Mouse (Mus musculus): Measurements from ENCODE around the gene Vps29. TPM values are rescaled to one million over a fixed set of nuclear protein-coding genes. Genes with fewer than 3 reads are reported as not detected.

Vps29 gene
- polyA plus RNA-seq, 1 experiment from 2014 or later, result 352 TPM

DNA sequence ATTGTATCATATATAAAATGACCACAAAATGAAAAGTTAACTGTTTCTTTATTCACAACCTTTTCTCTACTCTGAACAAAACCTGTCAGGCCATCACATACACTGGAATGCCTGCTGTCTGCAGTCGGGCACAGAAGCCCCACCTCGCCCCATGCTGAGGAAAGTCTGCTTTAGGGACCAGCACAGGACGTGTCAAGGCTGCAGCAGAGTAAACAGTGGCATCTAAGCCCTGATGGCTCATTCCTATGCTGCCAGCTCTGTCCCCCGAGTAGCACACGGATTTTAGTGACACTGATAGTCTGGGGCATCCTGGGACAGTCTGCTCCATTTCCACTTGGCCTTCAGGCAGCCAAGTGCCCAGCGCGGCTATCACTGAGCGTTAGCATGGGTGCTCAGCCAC is 28.7 kb upstream of the Vps29 start:
- H3K4me3 ChIP-seq (replicated peaks; ENCODE audit: low read length), result no peak overlapping the region
- H3K9me3 ChIP-seq (ENCODE audit: control insufficient read depth, low read length), result no peaks in the 10 kb centered on the region
- H3K4me1 ChIP-seq (replicated peaks; ENCODE audit: control insufficient read depth, insufficient read depth, low read length), result no peaks in the 10 kb centered on the region
- H3K36me3 ChIP-seq (replicated peaks; ENCODE audit: control insufficient read depth, insufficient read depth), result peaks cover 47% of the 10 kb centered on the region
- 88% methylated on average over 8 of the region's 8 CpGs for WGBS
- H3K27me3 ChIP-seq (ENCODE audit: control insufficient read depth, insufficient read depth, low read length), result no peaks in the 10 kb centered on the region
- no peak for ATAC-seq (ENCODE audit: low FRiP score)
- no peak overlapping the region for H3K4me2 ChIP-seq (replicated peaks)
- H3K9ac ChIP-seq, result no peak overlapping the region
- H3K27ac ChIP-seq, result no peak overlapping the region
- no peak for DNase-seq (ENCODE audit: low spot score)

DNA sequence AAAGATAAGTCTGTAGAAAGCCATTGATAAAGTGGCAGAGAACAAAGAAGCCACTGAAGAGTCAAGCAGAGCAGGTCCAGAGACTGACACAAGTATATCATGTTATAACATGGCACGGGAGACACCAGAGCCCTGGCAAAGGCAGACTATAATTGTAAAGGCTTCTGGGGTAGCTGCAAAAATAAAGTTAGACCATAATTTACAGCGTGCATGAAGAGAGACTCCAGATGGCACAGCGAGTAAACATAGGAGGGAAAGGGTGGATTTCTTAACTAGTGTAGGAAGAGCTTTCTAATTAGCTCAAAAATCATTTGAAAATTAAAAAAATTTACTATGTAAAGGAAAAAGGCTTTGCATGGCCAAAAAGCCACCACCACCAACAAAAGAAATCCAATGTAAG is 26.9 kb upstream of the Vps29 start:
- WGBS, result 89% methylated on average over 3 of the region's 3 CpGs
- no peaks in the 10 kb centered on the region for H3K4me1 ChIP-seq (replicated peaks; ENCODE audit: control insufficient read depth, insufficient read depth, low read length)
- no peaks in the 10 kb centered on the region for H3K27me3 ChIP-seq (ENCODE audit: control insufficient read depth, insufficient read depth, low read length)
- no peak overlapping the region for H3K4me3 ChIP-seq (replicated peaks; ENCODE audit: low read length)
- H3K27ac ChIP-seq, result no peak overlapping the region
- no peak for ATAC-seq (ENCODE audit: low FRiP score)
- H3K4me2 ChIP-seq (replicated peaks), result no peak overlapping the region
- H3K36me3 ChIP-seq (replicated peaks; ENCODE audit: control insufficient read depth, insufficient read depth), result peaks cover 30% of the 10 kb centered on the region
- H3K9me3 ChIP-seq (ENCODE audit: control insufficient read depth, low read length), result no peaks in the 10 kb centered on the region
- no peak overlapping the region for H3K9ac ChIP-seq
- no peak for DNase-seq (ENCODE audit: low spot score)

- Histone ChIP-seq H3K9me3 (ENCODE audit: control insufficient read depth, low read length) (no peaks in the 10 kb centered on the region), H3K9ac (no peak overlapping the region), H3K4me1 (replicated peaks; ENCODE audit: control insufficient read depth, insufficient read depth, low read length) (no peaks in the 10 kb centered on the region), H3K36me3 (replicated peaks; ENCODE audit: control insufficient read depth, insufficient read depth) (peaks cover 16% of the 10 kb centered on the region), H3K27ac (no peak overlapping the region), H3K27me3 (ENCODE audit: control insufficient read depth, insufficient read depth, low read length) (no peaks in the 10 kb centered on the region), H3K4me2 (replicated peaks) (no peak overlapping the region), H3K4me3 (replicated peaks; ENCODE audit: low read length) (no peak overlapping the region)
- 89% methylated on average over 4 of the region's 4 CpGs for WGBS
- DNase-seq (ENCODE audit: low spot score) (no peak), ATAC-seq (ENCODE audit: low FRiP score) (no peak)
Measured at GRCm38 (mm10) chr5:122330269-122330668, 23.9 kb upstream of the Vps29 start.

DNA sequence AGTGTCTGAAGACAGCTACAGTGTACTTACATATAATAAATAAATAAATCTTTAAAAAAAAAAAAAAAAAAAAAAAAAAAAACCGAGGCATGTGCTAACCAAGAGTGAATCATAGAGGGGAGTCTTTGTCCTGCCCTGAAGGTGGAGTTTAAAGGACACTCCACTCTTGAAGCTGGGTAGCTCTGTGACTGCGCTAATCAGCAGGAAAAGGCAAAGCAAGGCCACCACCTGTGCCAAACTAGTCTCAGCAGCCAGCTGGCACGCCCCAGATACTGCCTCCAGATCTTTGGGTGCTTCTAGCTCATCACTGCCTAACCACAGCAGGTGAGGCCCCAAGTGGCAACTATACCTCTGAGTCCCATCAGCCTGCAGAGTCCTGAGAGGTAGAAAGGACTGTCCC is 19.5 kb upstream of the Vps29 start:
- WGBS, result 77% methylated on average over 3 of the region's 3 CpGs
- H3K27me3 ChIP-seq (ENCODE audit: control insufficient read depth, insufficient read depth, low read length), result no peaks in the 10 kb centered on the region
- no peak overlapping the region for H3K27ac ChIP-seq
- no peak overlapping the region for H3K9ac ChIP-seq
- H3K4me1 ChIP-seq (replicated peaks; ENCODE audit: control insufficient read depth, insufficient read depth, low read length), result no peaks in the 10 kb centered on the region
- no peaks in the 10 kb centered on the region for H3K9me3 ChIP-seq (ENCODE audit: control insufficient read depth, low read length)
- no peaks in the 10 kb centered on the region for H3K36me3 ChIP-seq (replicated peaks; ENCODE audit: control insufficient read depth, insufficient read depth)
- ATAC-seq (ENCODE audit: low FRiP score) (no peak), DNase-seq (ENCODE audit: low spot score) (no peak)
- no peak overlapping the region for H3K4me2 ChIP-seq (replicated peaks)
- H3K4me3 ChIP-seq (replicated peaks; ENCODE audit: low read length), result no peak overlapping the region

GRCm38 (mm10) chr5:122336554-122337294 is 17.4 kb upstream of the Vps29 start:
- no peak for DNase-seq (ENCODE audit: low spot score)
- H3K27me3 ChIP-seq (ENCODE audit: control insufficient read depth, insufficient read depth, low read length), result no peaks in the 10 kb centered on the region
- no peaks in the 10 kb centered on the region for H3K4me1 ChIP-seq (replicated peaks; ENCODE audit: control insufficient read depth, insufficient read depth, low read length)
- H3K9me3 ChIP-seq (ENCODE audit: control insufficient read depth, low read length), result no peaks in the 10 kb centered on the region
- ATAC-seq (ENCODE audit: low FRiP score), result no peak
- no peak overlapping the region for H3K4me3 ChIP-seq (replicated peaks; ENCODE audit: low read length)
- H3K4me2 ChIP-seq (replicated peaks), result no peak overlapping the region
- 92% methylated on average over 7 of the region's 7 CpGs for WGBS
- no peak overlapping the region for H3K27ac ChIP-seq
- H3K36me3 ChIP-seq (replicated peaks; ENCODE audit: control insufficient read depth, insufficient read depth), result no peaks in the 10 kb centered on the region
- no peak overlapping the region for H3K9ac ChIP-seq

DNA sequence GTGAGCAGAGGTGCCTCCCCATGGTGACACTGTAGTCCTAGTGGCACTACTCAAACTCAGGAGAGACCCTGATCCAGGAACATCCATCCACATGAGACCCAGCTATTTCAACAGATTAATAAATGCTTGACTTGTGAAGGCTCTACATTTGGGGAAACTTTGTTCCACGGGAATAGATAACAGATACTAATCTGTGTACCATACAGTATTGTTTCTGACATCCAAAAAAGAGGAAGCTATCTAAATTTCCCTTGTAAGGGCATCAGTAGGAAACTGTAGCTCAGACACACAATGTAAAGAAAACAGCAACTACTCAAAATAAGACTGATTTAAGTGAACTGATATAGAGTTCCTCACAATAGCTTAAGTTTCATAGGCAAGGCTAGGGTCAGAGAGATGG is 11.3 kb upstream of the Vps29 start:
- H3K9ac ChIP-seq, result no peak overlapping the region
- DNase-seq (ENCODE audit: low spot score) (no peak), ATAC-seq (ENCODE audit: low FRiP score) (no peak)
- H3K4me3 ChIP-seq (replicated peaks; ENCODE audit: low read length), result no peak overlapping the region
- no peaks in the 10 kb centered on the region for H3K27me3 ChIP-seq (ENCODE audit: control insufficient read depth, insufficient read depth, low read length)
- H3K9me3 ChIP-seq (ENCODE audit: control insufficient read depth, low read length), result no peaks in the 10 kb centered on the region
- H3K4me1 ChIP-seq (replicated peaks; ENCODE audit: control insufficient read depth, insufficient read depth, low read length), result no peaks in the 10 kb centered on the region
- no peaks in the 10 kb centered on the region for H3K36me3 ChIP-seq (replicated peaks; ENCODE audit: control insufficient read depth, insufficient read depth)
- H3K4me2 ChIP-seq (replicated peaks), result no peak overlapping the region
- 76% methylated on average over 1 of the region's 1 CpGs for WGBS
- no peak overlapping the region for H3K27ac ChIP-seq

GRCm38 (mm10) chr5:122343768-122344167 is 10.4 kb upstream of the Vps29 start:
- WGBS, result 52% methylated on average over 7 of the region's 7 CpGs
- Histone ChIP-seq H3K4me3 (replicated peaks; ENCODE audit: low read length) (no peak overlapping the region), H3K4me1 (replicated peaks; ENCODE audit: control insufficient read depth, insufficient read depth, low read length) (no peaks in the 10 kb centered on the region), H3K4me2 (replicated peaks) (no peak overlapping the region), H3K36me3 (replicated peaks; ENCODE audit: control insufficient read depth, insufficient read depth) (no peaks in the 10 kb centered on the region), H3K27ac (no peak overlapping the region; the same call in 1 of the 2 replicates), H3K9ac (no peak overlapping the region), H3K27me3 (ENCODE audit: control insufficient read depth, insufficient read depth, low read length) (no peaks in the 10 kb centered on the region), H3K9me3 (ENCODE audit: control insufficient read depth, low read length) (no peaks in the 10 kb centered on the region)
- DNase-seq (ENCODE audit: low spot score) (no peak), ATAC-seq (ENCODE audit: low FRiP score) (no peak)

- Histone ChIP-seq H3K9ac (no peak overlapping the region), H3K27ac (no peak overlapping the region; the same call in 1 of the 2 replicates), H3K36me3 (replicated peaks; ENCODE audit: control insufficient read depth, insufficient read depth) (no peaks in the 10 kb centered on the region), H3K27me3 (ENCODE audit: control insufficient read depth, insufficient read depth, low read length) (no peaks in the 10 kb centered on the region), H3K4me3 (replicated peaks; ENCODE audit: low read length) (no peak overlapping the region), H3K4me1 (replicated peaks; ENCODE audit: control insufficient read depth, insufficient read depth, low read length) (no peaks in the 10 kb centered on the region), H3K9me3 (ENCODE audit: control insufficient read depth, low read length) (no peaks in the 10 kb centered on the region), H3K4me2 (replicated peaks) (no peak overlapping the region)
- ATAC-seq (ENCODE audit: low FRiP score), result no peak
- WGBS, result 9% methylated on average over 5 of the region's 5 CpGs
- peak; percentile 87 for DNase-seq (ENCODE audit: low spot score)
Measured at GRCm38 (mm10) chr5:122344260-122344659, 9.9 kb upstream of the Vps29 start.

DNA sequence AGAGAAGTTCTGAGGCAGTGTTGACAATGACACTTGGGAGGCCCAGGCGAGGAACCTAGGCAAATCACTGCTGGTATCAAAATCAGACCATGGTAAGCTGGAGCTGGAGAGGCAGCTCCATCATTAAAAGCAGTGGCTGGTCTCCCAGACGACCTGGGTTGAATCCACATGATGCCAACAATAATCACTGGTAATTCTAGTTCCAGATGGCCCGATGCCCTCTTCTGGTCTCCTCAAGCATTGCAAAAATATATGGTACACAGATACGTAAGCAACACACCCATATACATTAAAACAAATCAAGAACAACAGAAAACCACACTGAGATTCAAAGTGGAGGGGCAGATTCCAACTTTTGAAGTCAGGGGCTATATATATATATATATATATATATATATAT is 8.4 kb upstream of the Vps29 start:
- ATAC-seq (ENCODE audit: low FRiP score) (no peak), DNase-seq (ENCODE audit: low spot score) (no peak)
- Histone ChIP-seq H3K27me3 (ENCODE audit: control insufficient read depth, insufficient read depth, low read length) (no peaks in the 10 kb centered on the region), H3K36me3 (replicated peaks; ENCODE audit: control insufficient read depth, insufficient read depth) (no peaks in the 10 kb centered on the region), H3K4me1 (replicated peaks; ENCODE audit: control insufficient read depth, insufficient read depth, low read length) (no peaks in the 10 kb centered on the region), H3K9ac (no peak overlapping the region), H3K4me3 (replicated peaks; ENCODE audit: low read length) (no peak overlapping the region), H3K27ac (no peak overlapping the region), H3K9me3 (ENCODE audit: control insufficient read depth, low read length) (no peaks in the 10 kb centered on the region), H3K4me2 (replicated peaks) (no peak overlapping the region)
- 78% methylated on average over 4 of the region's 4 CpGs for WGBS

Data from hindbrain, embryonic 14.5 days (tissue).